Mouse (Mus musculus) myocyte (in vitro differentiated cells): ENCODE results near the gene Itgav. TPM values are rescaled to one million over a fixed set of nuclear protein-coding genes. Genes with fewer than 3 reads are reported as not detected.

ENCODE experiments used
- H3K27me3 ChIP-seq: one replicate; pipeline ENCODE4 v1.6.1; 2011; ENCODE audit not compliant: control insufficient read depth, insufficient read depth, insufficient read length
- H3K36me3 ChIP-seq: one replicate; pipeline ENCODE4 v1.6.1; 2011; ENCODE audit not compliant: control insufficient read depth, insufficient read depth
- H3K4me2 ChIP-seq: one replicate; pipeline ENCODE4 v1.6.1; 2011; ENCODE audit warnings: low read depth, control low read depth
- H3K4me3 ChIP-seq: one replicate; pipeline ENCODE4 v1.5.1; 2011; ENCODE audit warnings: mild to moderate bottlenecking, control low read depth, moderate library complexity
- H3K79me2 ChIP-seq: one replicate; pipeline ENCODE4 v1.6.1; 2011; ENCODE audit not compliant: control insufficient read depth, insufficient read depth
- H3ac ChIP-seq: one replicate; pipeline ENCODE4 v1.6.1; 2011; ENCODE audit not compliant: control insufficient read depth, insufficient read length
- CEBPB ChIP-seq: IDR thresholded peaks from 2 replicates; pipeline ENCODE4 v1.6.1; 2011; ENCODE audit warnings: mild to moderate bottlenecking, moderate library complexity; ENCODE audit not compliant: poor library complexity, insufficient read depth, severe bottlenecking
- E2F4 ChIP-seq: IDR thresholded peaks from one replicate; pipeline ENCODE4 v1.6.1; 2011; ENCODE audit warnings: mild to moderate bottlenecking, control low read depth, moderate library complexity; ENCODE audit not compliant: insufficient read depth
- MAX ChIP-seq: IDR thresholded peaks from one replicate; pipeline ENCODE4 v1.6.1; 2011; ENCODE audit warnings: low read depth, mild to moderate bottlenecking, control low read depth
- MYOD1 ChIP-seq, 3 experiments: IDR thresholded peaks; one replicate each; pipeline ENCODE4 v1.6.1; 2011; ENCODE audit warnings: control low read depth in 2 of 3, low read depth in 2 of 3, mild to moderate bottlenecking in 2 of 3, moderate library complexity in 1 of 3; ENCODE audit not compliant: insufficient read length in 2 of 3, control insufficient read depth in 1 of 3
- MYOG ChIP-seq, 3 experiments: IDR thresholded peaks; one replicate each; pipeline ENCODE4 v1.6.1; 2011; ENCODE audit warnings: control low read depth in 2 of 3, low read depth in 2 of 3, mild to moderate bottlenecking in 2 of 3; ENCODE audit not compliant: insufficient read length in 2 of 3, control insufficient read depth in 1 of 3, insufficient read depth in 1 of 3
- POLR2A ChIP-seq: IDR thresholded peaks from one replicate; pipeline ENCODE4 v1.6.1; 2011; ENCODE audit warnings: low read depth, mild to moderate bottlenecking, control low read depth, moderate library complexity; ENCODE audit not compliant: insufficient read length
- POLR2AphosphoS2 ChIP-seq: IDR thresholded peaks from one replicate; pipeline ENCODE4 v1.6.1; 2011; ENCODE audit warnings: low read depth, control low read depth; ENCODE audit not compliant: insufficient read length
- REST ChIP-seq: IDR thresholded peaks from one replicate; pipeline ENCODE4 v1.6.1; 2011; ENCODE audit warnings: mild to moderate bottlenecking, control low read depth, moderate library complexity; ENCODE audit not compliant: insufficient read depth, insufficient read length
- SRF ChIP-seq: IDR thresholded peaks from one replicate; pipeline ENCODE4 v1.6.1; 2011; ENCODE audit warnings: low read depth; ENCODE audit not compliant: control insufficient read depth, insufficient read length
- TCF12 ChIP-seq: IDR thresholded peaks from one replicate; pipeline ENCODE4 v1.6.1; 2011; ENCODE audit warnings: mild to moderate bottlenecking, control low read depth; ENCODE audit not compliant: poor library complexity, insufficient read depth, severe bottlenecking
- TCF3 ChIP-seq: IDR thresholded peaks from one replicate; pipeline ENCODE4 v1.6.1; 2011; ENCODE audit warnings: low read depth, control low read depth; ENCODE audit not compliant: insufficient read length
- USF1 ChIP-seq: IDR thresholded peaks from one replicate; pipeline ENCODE4 v1.6.1; 2011; ENCODE audit warnings: low read depth, mild to moderate bottlenecking, control low read depth, moderate library complexity
- polyA plus RNA-seq: library from polyadenylated mRNA; unstranded; fragments of >200 nt; fragmentation: generic; extraction: Trizol; gene quantifications from one replicate; pipeline ENCODE4 v1.2.1, GENCODE M21; 2012; ENCODE audit warnings: missing spikeins

The Itgav gene
- polyA plus RNA-seq, 1 experiment = 26.2 TPM

DNA sequence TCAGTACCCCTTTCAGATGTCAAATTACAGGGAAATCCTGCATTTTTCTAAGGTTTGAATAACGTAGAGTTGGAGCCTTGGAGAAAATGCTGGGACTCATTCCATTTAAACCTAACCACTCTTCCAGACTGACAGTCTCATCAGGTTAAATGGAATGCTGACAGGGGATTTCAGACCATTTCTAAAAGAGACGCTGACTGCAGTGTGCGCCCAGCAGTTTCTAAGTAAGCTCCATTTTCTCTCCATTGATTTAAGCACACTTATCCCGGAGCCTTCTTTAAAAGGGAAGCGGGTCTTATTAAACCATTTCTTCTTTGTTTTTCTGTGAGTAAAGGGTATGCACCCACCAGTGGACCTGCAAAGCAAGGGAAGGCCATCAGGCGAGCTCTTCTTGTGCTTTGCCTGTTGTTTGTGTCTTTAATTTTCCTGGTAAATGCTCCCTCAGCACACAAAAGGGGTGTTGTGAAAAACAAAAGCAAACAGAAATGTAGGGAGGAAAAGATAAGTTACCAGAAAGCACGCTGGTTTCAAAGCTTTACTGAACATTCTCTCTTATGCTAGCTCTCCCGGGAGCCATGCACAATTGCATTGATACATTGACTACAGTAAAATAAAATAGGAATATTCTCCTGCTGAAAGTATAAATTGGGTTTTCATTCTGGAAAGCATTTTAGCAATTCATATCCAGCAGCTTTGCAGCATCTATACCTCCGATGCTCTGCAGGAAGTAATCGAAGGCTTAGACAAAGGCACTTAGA is 111.3 kb downstream of the Itgav start:
- TF ChIP-seq TCF3 (no peak), TCF12 (no peak), POLR2AphosphoS2 (no peak)
- no peaks in the 10 kb centered on the region for H3K79me2 ChIP-seq
- H3K27me3 ChIP-seq = no peaks in the 10 kb centered on the region
- no peaks in the 10 kb centered on the region for H3K36me3 ChIP-seq
- no peak overlapping the region for H3ac ChIP-seq
- H3K4me3 ChIP-seq = no peak overlapping the region
- no peak overlapping the region for H3K4me2 ChIP-seq

DNA sequence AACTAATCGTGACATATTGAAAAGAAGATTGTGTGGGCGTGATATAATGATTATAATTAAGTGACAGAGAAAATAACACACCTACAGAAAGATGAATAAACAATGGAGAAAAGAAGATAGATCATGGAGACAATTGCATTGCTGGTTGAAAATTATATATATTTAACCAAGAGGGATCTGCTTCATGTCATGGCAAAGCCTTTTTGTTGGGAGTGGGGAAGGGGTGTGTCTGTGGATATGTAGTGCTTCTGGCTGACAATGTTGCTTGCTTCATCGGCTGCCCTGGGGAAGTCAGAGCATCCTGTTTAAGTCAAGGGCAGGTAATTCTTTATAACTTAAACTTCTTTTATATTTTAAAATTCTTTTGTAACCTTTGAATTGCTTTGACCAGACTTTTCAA is 124.3 kb downstream of the Itgav start:
- Histone ChIP-seq H3K79me2 (no peaks in the 10 kb centered on the region), H3K36me3 (no peaks in the 10 kb centered on the region), H3K4me3 (no peak overlapping the region)

DNA sequence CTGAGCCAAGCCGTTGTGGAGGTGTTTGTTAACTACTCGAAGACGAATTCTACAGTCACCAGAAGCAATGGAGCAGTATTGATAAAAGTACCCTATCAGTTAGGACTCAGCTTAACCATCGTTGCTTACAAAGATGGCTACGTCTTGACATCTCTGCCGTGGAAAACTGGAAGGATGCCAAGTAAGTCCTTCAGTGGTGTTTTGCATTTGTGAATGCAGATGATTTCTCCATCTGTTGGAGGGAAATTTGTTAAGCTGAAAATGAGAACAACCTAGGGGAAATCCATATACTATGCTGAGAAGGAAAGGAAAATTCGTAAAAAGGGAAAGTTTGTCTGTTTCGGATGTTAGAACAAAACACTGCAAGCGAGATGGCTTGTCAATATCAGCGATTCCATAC is 129.2 kb downstream of the Itgav start:
- no peak overlapping the region for H3K4me2 ChIP-seq
- H3ac ChIP-seq = no peak overlapping the region
- no peaks in the 10 kb centered on the region for H3K79me2 ChIP-seq
- H3K4me3 ChIP-seq = no peak overlapping the region
- H3K27me3 ChIP-seq = no peaks in the 10 kb centered on the region
- no peaks in the 10 kb centered on the region for H3K36me3 ChIP-seq
- TF ChIP-seq TCF12 (no peak), MAX (no peak), E2F4 (no peak), POLR2A (no peak), MYOG (IDR thresholded peaks at IDR 0.05; ENCODE audit: control insufficient read depth in 1 of 3, insufficient read depth in 1 of 3, insufficient read length in 2 of 3, low read depth in 2 of 3) (no peak), TCF3 (no peak), MYOD1 (IDR thresholded peaks at IDR 0.05; ENCODE audit: control insufficient read depth in 1 of 3, insufficient read length in 2 of 3, low read depth in 2 of 3) (no peak), USF1 (no peak)

More for the DNA sequence above, 124.3 kb downstream of the Itgav start:
- TF ChIP-seq SRF (no peak), POLR2A (no peak), POLR2AphosphoS2 (no peak), E2F4 (no peak), CEBPB (no peak), MYOG (IDR thresholded peaks at IDR 0.05; ENCODE audit: control insufficient read depth in 1 of 3, insufficient read depth in 1 of 3, insufficient read length in 2 of 3, low read depth in 2 of 3) (no peak), USF1 (no peak), TCF3 (no peak), REST (no peak)
- Histone ChIP-seq H3ac (no peak overlapping the region), H3K27me3 (no peaks in the 10 kb centered on the region), H3K4me2 (no peak overlapping the region)

DNA sequence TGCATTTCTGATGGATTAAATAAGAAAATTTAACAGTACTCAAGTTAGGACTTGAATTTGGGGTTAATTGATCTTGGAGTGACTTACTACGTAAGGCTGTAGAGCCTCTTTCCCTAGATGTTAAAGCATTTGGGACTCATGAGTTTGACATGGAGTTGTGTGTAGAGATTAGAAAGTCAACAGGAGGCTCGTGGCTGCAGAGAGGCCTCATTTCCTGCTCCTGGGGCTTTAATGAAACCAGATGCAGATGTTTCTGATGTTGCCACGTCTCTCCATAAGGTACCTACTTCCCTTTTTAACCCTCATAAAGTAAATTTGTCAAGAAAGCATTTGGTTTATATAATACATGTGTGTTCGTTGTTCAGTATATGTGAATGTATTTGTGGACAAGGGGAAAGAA is 132.0 kb downstream of the Itgav start:
- Histone ChIP-seq H3K36me3 (no peaks in the 10 kb centered on the region), H3K4me2 (no peak overlapping the region), H3K27me3 (no peaks in the 10 kb centered on the region), H3K4me3 (no peak overlapping the region), H3K79me2 (no peaks in the 10 kb centered on the region), H3ac (no peak overlapping the region)
- no peak for TF ChIP-seq SRF
- TF ChIP-seq MYOG (IDR thresholded peaks at IDR 0.05; ENCODE audit: control insufficient read depth in 1 of 3, insufficient read depth in 1 of 3, insufficient read length in 2 of 3, low read depth in 2 of 3) = no peak
- TF ChIP-seq POLR2AphosphoS2 = no peak
- no peak for TF ChIP-seq MAX
- no peak for TF ChIP-seq E2F4
- no peak for TF ChIP-seq MYOD1 (IDR thresholded peaks at IDR 0.05; ENCODE audit: control insufficient read depth in 1 of 3, insufficient read length in 2 of 3, low read depth in 2 of 3)
- TF ChIP-seq TCF3 = no peak
- no peak for TF ChIP-seq POLR2A
- no peak for TF ChIP-seq REST
- no peak for TF ChIP-seq USF1

Other genes starting within 250 kb of the Itgav start
- gene Zc3h15, start 80.0 kb upstream of the Itgav start, polyA plus RNA-seq = 55.8 TPM
- 1.7 TPM for gene Fam171b, start 88.2 kb downstream of the Itgav start, polyA plus RNA-seq
- gene Zswim2, start 216.8 kb downstream of the Itgav start, polyA plus RNA-seq = not detected
- not detected for gene Gm13698, start 231.3 kb downstream of the Itgav start, polyA plus RNA-seq
- gene Gm13693, start 237.1 kb downstream of the Itgav start, polyA plus RNA-seq = not detected
- not detected for gene Gm13695, start 242.9 kb downstream of the Itgav start, polyA plus RNA-seq
- not detected for gene Gm13696, start 248.7 kb downstream of the Itgav start, polyA plus RNA-seq